8 mouse cellular contexts compared by ENCODE assay signal in genomic region chr8:94013026-94013612, GRCm38 (mm10). TPM values are rescaled to one million over a fixed set of nuclear protein-coding genes. Genes with fewer than 3 reads are reported as not detected.
DNase-seq lines count a peak whose midpoint lies in the region; ATAC-seq lines count a peak whose summit lies in the region.

No protein-coding gene starts in this region.

- H3K4me1 ChIP-seq in kidney, embryonic 15.5 days = peaks cover 37% of the 10 kb centered on the region
- H3K4me1 ChIP-seq in hindbrain, embryonic 14.5 days (replicated peaks; ENCODE audit: control insufficient read depth, insufficient read depth, low read length) = peaks cover 33% of the 10 kb centered on the region
- peaks cover 30% of the 10 kb centered on the region for H3K4me1 ChIP-seq in midbrain, embryonic 16.5 days (ENCODE audit: control insufficient read depth, insufficient read depth, low read length)

- H3K36me3 ChIP-seq in kidney, embryonic 15.5 days = peaks cover 9% of the 10 kb centered on the region
- H3K36me3 ChIP-seq in hindbrain, embryonic 14.5 days (replicated peaks; ENCODE audit: control insufficient read depth, insufficient read depth) = peaks cover 7% of the 10 kb centered on the region; the same call in 1 of the 2 replicates
- no peaks in the 10 kb centered on the region for H3K36me3 ChIP-seq in midbrain, embryonic 16.5 days (ENCODE audit: control insufficient read depth, insufficient read depth, low read length)

- H3K4me3 ChIP-seq in kidney, embryonic 15.5 days (replicated peaks) = peak overlapping the region; percentile 98
- H3K4me3 ChIP-seq in hindbrain, embryonic 14.5 days (replicated peaks; ENCODE audit: low read length) = peak overlapping the region; percentile 96
- peak overlapping the region; percentile 97 for H3K4me3 ChIP-seq in midbrain, embryonic 16.5 days (ENCODE audit: low read depth, low read length)

- peak overlapping the region; percentile 94 for H3K27ac ChIP-seq in kidney, embryonic 15.5 days
- peak overlapping the region; percentile 94 for H3K27ac ChIP-seq in hindbrain, embryonic 14.5 days
- peak overlapping the region; percentile 96 for H3K27ac ChIP-seq in midbrain, embryonic 16.5 days (ENCODE audit: low read length)

- ATAC-seq in kidney, embryonic 15.5 days (replicated peaks; ENCODE audit: low FRiP score) = no peak
- no peak for ATAC-seq in hindbrain, embryonic 14.5 days (ENCODE audit: low FRiP score)
- no peak for ATAC-seq in midbrain, embryonic 16.5 days

- DNase-seq in kidney, postnatal 14 days = no peak
- peak; percentile 24 for DNase-seq in brain, adult 2 months (ENCODE audit: low read depth, low spot score)
- DNase-seq in hindbrain, embryonic 14.5 days (ENCODE audit: low spot score) = no peak
- DNase-seq in urinary bladder, postnatal 25 days (ENCODE audit: low spot score) = no peak
- DNase-seq in layer of hippocampus, adult 9-11 months = no peak
- DNase-seq in cerebellum, adult 9-10 months = no peak

- H3K9me3 ChIP-seq in kidney, embryonic 15.5 days (replicated peaks) = no peaks in the 10 kb centered on the region
- no peaks in the 10 kb centered on the region for H3K9me3 ChIP-seq in hindbrain, embryonic 14.5 days (ENCODE audit: control insufficient read depth, low read length)
- H3K9me3 ChIP-seq in midbrain, embryonic 16.5 days (replicated peaks; ENCODE audit: control insufficient read depth, low read length, poor library complexity, severe bottlenecking) = no peaks in the 10 kb centered on the region

- peak overlapping the region; percentile 99 for H3K9ac ChIP-seq in kidney, embryonic 15.5 days
- H3K9ac ChIP-seq in hindbrain, embryonic 14.5 days = peak overlapping the region; percentile 99
- H3K9ac ChIP-seq in midbrain, embryonic 16.5 days (ENCODE audit: low read depth, low read length) = peak overlapping the region; percentile 100

- H3K27me3 ChIP-seq in kidney, embryonic 15.5 days = no peaks in the 10 kb centered on the region
- H3K27me3 ChIP-seq in hindbrain, embryonic 14.5 days (ENCODE audit: control insufficient read depth, insufficient read depth, low read length) = no peaks in the 10 kb centered on the region
- H3K27me3 ChIP-seq in midbrain, embryonic 16.5 days (ENCODE audit: control insufficient read depth, insufficient read depth, low read depth, low read length) = no peaks in the 10 kb centered on the region

- 29% methylated on average over 7 of the region's 7 CpGs for WGBS in kidney, embryonic 15.5 days
- WGBS in hindbrain, embryonic 14.5 days = 42% methylated on average over 7 of the region's 7 CpGs
- WGBS in midbrain, embryonic 16.5 days = 42% methylated on average over 7 of the region's 7 CpGs

- peak overlapping the region; percentile 92 for H3K4me2 ChIP-seq in kidney, embryonic 15.5 days
- H3K4me2 ChIP-seq in hindbrain, embryonic 14.5 days (replicated peaks) = peak overlapping the region; percentile 83
- H3K4me2 ChIP-seq in midbrain, embryonic 16.5 days (ENCODE audit: low read length) = peak overlapping the region; percentile 93

RNA-seq across cellular contexts. Expression of gene Amfr, which starts 0.5 kb away (rescaled TPM):
- 45.4 and 49.3 TPM in 2 replicates for polyA plus RNA-seq in kidney, embryonic 15.5 days (2015; fragmentation: Nextera tagmentation; extraction: Ambion mirVana)
- polyA plus RNA-seq in hindbrain, embryonic 14.5 days (2014; fragmentation: Nextera tagmentation; extraction: Ambion mirVana) = 83.1 and 88.9 TPM in 2 replicates
- polyA plus RNA-seq in midbrain, embryonic 16.5 days (2015; fragmentation: Nextera tagmentation; extraction: Ambion mirVana) = 61.2 and 67.5 TPM in 2 replicates

RNA-seq across cellular contexts. Expression of gene Nudt21, which starts 23.7 kb away (rescaled TPM):
- 120 and 137 TPM in 2 replicates for polyA plus RNA-seq in kidney, embryonic 15.5 days (2015; fragmentation: Nextera tagmentation; extraction: Ambion mirVana)
- polyA plus RNA-seq in hindbrain, embryonic 14.5 days (2014; fragmentation: Nextera tagmentation; extraction: Ambion mirVana) = 95.1 and 96.8 TPM in 2 replicates
- polyA plus RNA-seq in midbrain, embryonic 16.5 days (2015; fragmentation: Nextera tagmentation; extraction: Ambion mirVana) = 84.7 and 85.7 TPM in 2 replicates

RNA-seq across cellular contexts. Expression of gene Ogfod1, which starts 23.9 kb away (rescaled TPM):
- polyA plus RNA-seq in kidney, embryonic 15.5 days (2015; fragmentation: Nextera tagmentation; extraction: Ambion mirVana) = 12.8 and 13.0 TPM in 2 replicates
- 14.0 and 18.0 TPM in 2 replicates for polyA plus RNA-seq in hindbrain, embryonic 14.5 days (2014; fragmentation: Nextera tagmentation; extraction: Ambion mirVana)
- polyA plus RNA-seq in midbrain, embryonic 16.5 days (2015; fragmentation: Nextera tagmentation; extraction: Ambion mirVana) = 18.0 and 18.3 TPM in 2 replicates
